Mouse (Mus musculus) small intestine, adult 2 months (tissue): ENCODE measurements around the gene Zcchc3. TPM values are rescaled to one million over a fixed set of nuclear protein-coding genes. Genes with fewer than 3 reads are reported as not detected.
A peak's percentile ranks its signal among the peaks of the same experiment; 100 is the strongest.

Experiments used
- H3K27ac ChIP-seq: fragments of 200-500 bp; 2 replicates; pipeline ENCODE4 v1.5.1; 2012; ENCODE audit warnings: low read depth, low read length, control low read depth, inconsistent platforms; ENCODE audit not compliant: insufficient read depth
- H3K27me3 ChIP-seq: fragments of 200-500 bp; 2 replicates; pipeline ENCODE4 v1.6.1; 2012; ENCODE audit warnings: mild to moderate bottlenecking, moderate library complexity, low read length, inconsistent platforms; ENCODE audit not compliant: control insufficient read depth, insufficient read depth
- H3K36me3 ChIP-seq: fragments of 200-500 bp; 2 replicates; pipeline ENCODE4 v1.6.1; 2012; ENCODE audit warnings: mild to moderate bottlenecking, low read length, control low read depth, inconsistent platforms; ENCODE audit not compliant: control insufficient read depth, insufficient read depth
- H3K4me1 ChIP-seq: fragments of 200-500 bp; 2 replicates; pipeline ENCODE4 v1.6.1; 2012; ENCODE audit warnings: low read length, inconsistent platforms, mixed read lengths; ENCODE audit not compliant: control insufficient read depth, insufficient read depth, insufficient read length
- H3K4me3 ChIP-seq: fragments of 200-500 bp; 2 replicates; pipeline ENCODE4 v1.5.1; 2012; ENCODE audit warnings: low read depth, mild to moderate bottlenecking, control low read depth, inconsistent platforms, low read length, moderate library complexity
- CTCF ChIP-seq: fragments of 200-500 bp; IDR thresholded peaks from 2 replicates; pipeline ENCODE4 v1.5.1; 2012; ENCODE audit warnings: low read depth, mild to moderate bottlenecking, control low read depth, inconsistent platforms, low read length, moderate library complexity, mixed read lengths; ENCODE audit not compliant: insufficient replicate concordance, insufficient read length; ENCODE audit errors: extremely low read depth
- POLR2A ChIP-seq: fragments of 200-500 bp; IDR thresholded peaks from 2 replicates; pipeline ENCODE4 v1.6.1; 2012; ENCODE audit warnings: low read depth, mild to moderate bottlenecking, control low read depth, inconsistent platforms, low read length, moderate library complexity
- WGBS: fragments of 180-500 bp; shearing (Covaris S2); methylation state at CpG from one replicate; pipeline ENCODE4 v1.1.7; 2018; 5-methylcytosine and 5-hydroxymethylcytosine counted together
- polyA plus RNA-seq: library from polyadenylated mRNA; depleted of rRNA; stranded (reverse); fragments of >200 nt; gene quantifications from 2 replicates; pipeline ENCODE4 v1.2.3, GENCODE M21; 2012; rRNA removed

Gene Zcchc3
- 0.77 and 1.9 TPM in 2 replicates for polyA plus RNA-seq

- Histone ChIP-seq H3K27ac (peak within 1 kb of the TSS; percentile 8; the same call in 1 of the 2 replicates), H3K4me1 (no peaks in the 10 kb centered on the region), H3K4me3 (peak within 1 kb of the TSS; percentile 73), H3K36me3 (no peaks in the 10 kb centered on the region), H3K27me3 (peaks cover 16% of the 10 kb centered on the region)
- WGBS: 3% methylated on average over 65 of the region's 65 CpGs
- TF ChIP-seq CTCF (no peak), POLR2A (peak; percentile 7; the same call in 1 of the 2 replicates)
Observed at GRCm38 (mm10) chr2:152414591-152415165, at the start of gene Zcchc3. Gene Zcchc3, minus strand, starts transcription at chr2:152415027.

- Histone ChIP-seq H3K4me3 (no peak overlapping the region), H3K27me3 (no peaks in the 10 kb centered on the region), H3K27ac (no peak overlapping the region), H3K4me1 (no peaks in the 10 kb centered on the region), H3K36me3 (no peaks in the 10 kb centered on the region)
- 53% methylated on average over 13 of the region's 13 CpGs for WGBS
- TF ChIP-seq POLR2A: no peak
- no peak for TF ChIP-seq CTCF
Observed at GRCm38 (mm10) chr2:152459241-152459640, 44.4 kb upstream of the Zcchc3 start.

GRCm38 (mm10) chr2:152452101-152452781 lies 37.4 kb upstream of the Zcchc3 start:
- Histone ChIP-seq H3K4me1 (no peaks in the 10 kb centered on the region), H3K4me3 (no peak overlapping the region), H3K27me3 (no peaks in the 10 kb centered on the region), H3K36me3 (no peaks in the 10 kb centered on the region), H3K27ac (no peak overlapping the region)
- WGBS: 68% methylated on average over 4 of the region's 4 CpGs
- TF ChIP-seq CTCF: no peak
- TF ChIP-seq POLR2A: no peak

DNA sequence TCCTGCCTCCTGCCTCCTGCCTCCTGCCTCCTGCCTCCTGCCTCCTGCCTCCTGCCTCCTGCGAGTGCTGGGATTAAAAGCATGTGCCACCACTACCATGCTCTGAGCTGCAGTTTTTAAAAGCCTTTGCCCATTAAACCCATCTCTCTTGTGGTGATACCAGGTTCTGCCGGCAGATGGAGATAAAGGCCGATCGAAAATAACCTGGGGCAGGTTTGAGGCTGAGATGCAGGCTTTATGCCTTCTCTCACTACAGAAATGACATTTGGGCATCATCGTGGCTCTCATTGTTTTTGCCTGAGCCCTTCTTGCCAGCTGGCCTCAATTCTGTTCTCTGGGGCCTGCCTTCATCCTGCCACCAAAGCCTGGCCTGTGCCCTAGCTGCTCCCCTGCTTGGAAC lies 35.4 kb upstream of the Zcchc3 start:
- TF ChIP-seq POLR2A (no peak), CTCF (peak; percentile 49; the same call in 1 of the 2 replicates)

GRCm38 (mm10) chr2:152447461-152447860 lies 32.6 kb upstream of the Zcchc3 start:
- no peaks in the 10 kb centered on the region for H3K27me3 ChIP-seq
- 36% methylated on average over 5 of the region's 5 CpGs for WGBS
- H3K4me3 ChIP-seq: no peak overlapping the region
- H3K36me3 ChIP-seq: no peaks in the 10 kb centered on the region
- no peak for TF ChIP-seq POLR2A
- no peak for TF ChIP-seq CTCF
- no peaks in the 10 kb centered on the region for H3K4me1 ChIP-seq
- H3K27ac ChIP-seq: no peak overlapping the region

More for the DNA sequence above, 35.4 kb upstream of the Zcchc3 start:
- no peak overlapping the region for H3K4me3 ChIP-seq
- H3K36me3 ChIP-seq: no peaks in the 10 kb centered on the region
- 5% methylated on average over 5 of the region's 5 CpGs for WGBS
- H3K4me1 ChIP-seq: no peaks in the 10 kb centered on the region
- H3K27me3 ChIP-seq: no peaks in the 10 kb centered on the region
- H3K27ac ChIP-seq: no peak overlapping the region

- Histone ChIP-seq H3K4me3 (no peak overlapping the region), H3K36me3 (no peaks in the 10 kb centered on the region), H3K27me3 (no peaks in the 10 kb centered on the region), H3K27ac (no peak overlapping the region), H3K4me1 (no peaks in the 10 kb centered on the region)
- WGBS: 42% methylated on average over 2 of the region's 2 CpGs
- no peak for TF ChIP-seq CTCF
- TF ChIP-seq POLR2A: no peak
Observed at GRCm38 (mm10) chr2:152446642-152447041, 31.8 kb upstream of the Zcchc3 start.

DNA sequence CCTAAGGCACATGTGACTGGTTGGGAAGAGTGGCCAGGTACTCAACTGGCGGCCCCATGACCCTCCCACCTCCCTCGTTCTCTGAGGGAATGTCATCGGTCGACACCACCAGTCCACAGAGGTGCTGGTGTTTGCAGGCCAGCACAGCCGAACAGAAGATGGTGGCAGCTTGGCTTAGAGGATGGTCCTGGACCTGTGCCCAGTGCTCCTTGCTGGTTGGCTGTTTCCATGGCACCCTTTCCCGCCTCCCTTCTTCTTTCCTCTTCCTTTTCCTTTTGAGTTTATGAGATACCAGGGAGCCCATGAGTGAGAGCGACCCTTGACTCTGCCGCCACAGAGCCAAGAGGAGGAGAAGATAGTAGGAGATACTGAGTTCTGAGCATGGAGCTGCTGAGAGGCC lies 28.5 kb upstream of the Zcchc3 start:
- Histone ChIP-seq H3K4me1 (no peaks in the 10 kb centered on the region), H3K4me3 (no peak overlapping the region), H3K27me3 (no peaks in the 10 kb centered on the region), H3K27ac (no peak overlapping the region), H3K36me3 (no peaks in the 10 kb centered on the region)
- TF ChIP-seq CTCF: no peak
- TF ChIP-seq POLR2A: no peak
- WGBS: 82% methylated on average over 8 of the region's 8 CpGs
